Mouse (Mus musculus) spleen, postnatal 4 days (tissue): ENCODE results near the gene Pacrg.

Experiments used
- DNase-seq, 2 experiments: peaks; one replicate each; pipeline ENCODE4 v3.0.0; 2022; ENCODE audit warnings: low spot score in 2 of 2

Pacrg gene

GRCm38 (mm10) chr17:10378467-10379175 lies 461.5 kb downstream of the Pacrg start:
- DNase-seq = no peak

- DNase-seq = no peak
These were observed 462.5 kb downstream of the Pacrg start for GRCm38 (mm10) chr17:10377606-10378005.

- no peak for DNase-seq
These were observed 465.8 kb downstream of the Pacrg start for GRCm38 (mm10) chr17:10374316-10374715.

DNA sequence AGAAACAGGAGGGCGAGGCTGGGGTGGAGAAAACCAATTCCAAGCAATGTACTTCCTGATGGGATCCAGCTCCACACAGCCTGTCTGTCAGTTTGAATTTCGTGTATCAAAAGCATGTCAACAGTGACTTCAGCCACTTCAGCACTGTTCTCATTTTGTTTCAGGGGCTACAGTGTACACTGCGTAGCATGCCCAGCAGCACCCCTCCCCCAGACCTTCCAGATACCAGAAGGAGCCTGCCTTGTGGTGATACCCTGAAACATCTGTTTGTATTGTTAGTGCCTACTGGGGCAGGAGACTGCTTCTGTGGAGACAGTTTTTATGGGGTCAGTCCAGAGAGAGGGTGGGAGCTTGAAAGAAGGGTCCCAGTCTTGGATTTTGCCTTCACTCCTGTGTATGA lies 466.4 kb downstream of the Pacrg start:
- DNase-seq = no peak

- no peak for DNase-seq
These were observed 467.9 kb downstream of the Pacrg start for GRCm38 (mm10) chr17:10372001-10372785.

DNA sequence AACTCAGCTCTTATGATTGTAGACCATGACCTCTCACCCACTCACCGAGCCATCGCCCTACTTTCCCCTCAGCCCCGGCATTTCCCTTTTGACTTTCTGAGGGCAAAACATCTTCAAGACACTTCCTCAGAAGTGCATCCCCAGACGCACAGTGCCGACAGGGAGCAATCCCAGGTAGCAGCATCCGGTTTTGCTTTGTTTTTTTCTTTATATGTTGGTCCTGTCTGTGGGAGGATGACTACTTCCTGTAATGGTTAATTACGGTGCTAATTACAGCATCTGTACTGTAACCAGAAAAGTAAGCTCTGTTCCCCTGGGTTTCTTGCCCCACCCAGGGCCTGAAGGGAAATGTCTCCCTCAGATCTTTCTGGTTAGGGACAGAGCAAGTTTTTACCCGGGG lies 468.6 kb downstream of the Pacrg start:
- DNase-seq = no peak

GRCm38 (mm10) chr17:10370660-10371130 lies 469.4 kb downstream of the Pacrg start:
- DNase-seq = no peak

- no peak for DNase-seq
These were observed 470.0 kb downstream of the Pacrg start for GRCm38 (mm10) chr17:10369961-10370659.

- DNase-seq = no peak
These were observed 473.1 kb downstream of the Pacrg start for GRCm38 (mm10) chr17:10367044-10367443.

DNA sequence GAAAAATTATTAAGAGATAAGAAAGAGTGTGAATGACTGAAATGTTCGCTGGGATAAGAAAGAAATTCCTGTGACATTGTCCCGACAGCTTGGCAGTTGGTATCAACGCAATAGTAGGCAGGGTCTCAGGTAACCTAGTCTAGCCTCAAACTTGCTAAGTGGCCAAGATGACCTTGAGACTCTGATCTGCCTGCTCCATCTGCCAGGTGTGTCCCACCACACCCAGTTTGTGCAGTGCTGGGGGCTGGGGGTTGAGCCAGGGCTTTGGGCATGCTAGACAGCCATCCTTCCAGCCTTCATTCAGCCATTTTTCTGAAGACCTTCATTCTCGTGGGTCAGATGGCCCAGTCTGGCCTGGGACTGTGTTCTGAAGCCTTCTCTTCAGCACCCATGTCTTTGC lies 473.5 kb downstream of the Pacrg start:
- no peak for DNase-seq

DNA sequence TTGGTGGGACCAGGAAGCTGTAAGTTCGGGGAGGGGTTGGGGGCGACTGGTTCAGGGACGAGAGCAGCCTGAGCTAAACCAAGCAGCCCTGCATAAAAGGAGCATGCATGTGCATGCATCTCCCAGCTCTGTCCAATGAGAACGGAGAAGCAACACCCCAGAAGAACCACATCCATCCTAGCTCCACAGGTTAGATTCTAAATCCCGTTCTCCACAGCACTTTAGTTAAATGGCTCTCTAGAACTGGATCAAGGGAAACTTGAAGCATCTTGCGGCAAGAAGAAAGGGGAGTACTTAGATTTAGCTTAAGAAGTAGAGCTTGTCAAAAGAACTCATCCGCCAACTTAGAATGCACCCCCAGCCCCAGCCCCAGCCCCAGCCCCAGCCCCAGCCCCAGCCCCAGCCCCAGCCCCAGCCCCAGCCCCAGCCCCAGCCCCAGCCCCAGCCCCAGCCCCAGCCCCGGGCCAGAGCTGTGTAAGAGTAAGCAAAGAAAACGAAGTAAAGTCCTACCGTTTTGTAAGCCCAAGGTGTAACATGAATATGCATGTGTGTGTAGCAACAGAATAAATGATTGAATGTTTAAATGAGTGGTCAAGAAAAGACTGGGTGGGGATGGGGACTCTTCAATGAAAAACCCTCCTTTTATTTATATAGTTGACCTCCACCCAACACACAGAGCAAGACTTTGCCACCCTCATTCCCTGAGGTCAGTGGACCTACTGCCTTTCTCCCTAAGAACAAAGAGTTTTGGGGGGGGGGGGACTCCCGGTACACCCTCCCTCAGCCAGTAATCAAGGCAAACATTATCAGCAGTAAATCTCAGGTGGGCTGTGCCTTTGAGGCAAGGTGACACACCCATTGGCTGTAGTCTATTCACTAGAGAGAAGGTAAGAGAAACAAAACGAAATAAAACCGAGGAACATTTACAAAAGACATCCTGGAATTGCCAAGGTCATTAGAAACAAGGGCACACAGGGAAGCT lies 474.3 kb downstream of the Pacrg start:
- no peak for DNase-seq

- no peak for DNase-seq
These were observed 477.0 kb downstream of the Pacrg start for GRCm38 (mm10) chr17:10363151-10363550.

- DNase-seq = no peak
These were observed 478.2 kb downstream of the Pacrg start for GRCm38 (mm10) chr17:10361882-10362291.

DNA sequence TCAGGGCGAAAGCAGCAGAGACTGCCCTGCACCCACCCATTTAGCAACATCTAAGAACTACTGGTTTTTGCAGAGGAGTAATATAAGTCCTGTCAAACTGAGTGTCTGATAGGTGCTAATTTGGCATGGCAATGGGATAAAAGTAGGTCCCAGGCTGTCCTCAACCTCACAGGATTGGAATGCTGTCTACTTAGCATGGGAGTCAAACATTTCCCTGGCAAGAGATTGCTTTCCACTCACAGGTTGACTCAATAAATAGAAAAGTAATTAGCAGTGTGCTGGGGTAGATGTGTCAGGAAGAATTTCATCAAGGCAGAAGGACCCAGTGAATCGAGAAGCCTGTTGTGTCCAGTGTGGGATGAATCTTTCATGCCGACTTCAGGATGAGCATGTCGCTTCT lies 479.4 kb downstream of the Pacrg start:
- DNase-seq = no peak

- no peak for DNase-seq
These were observed 480.6 kb downstream of the Pacrg start for GRCm38 (mm10) chr17:10359466-10359865.

GRCm38 (mm10) chr17:10357348-10357747 lies 482.8 kb downstream of the Pacrg start:
- DNase-seq = no peak

DNA sequence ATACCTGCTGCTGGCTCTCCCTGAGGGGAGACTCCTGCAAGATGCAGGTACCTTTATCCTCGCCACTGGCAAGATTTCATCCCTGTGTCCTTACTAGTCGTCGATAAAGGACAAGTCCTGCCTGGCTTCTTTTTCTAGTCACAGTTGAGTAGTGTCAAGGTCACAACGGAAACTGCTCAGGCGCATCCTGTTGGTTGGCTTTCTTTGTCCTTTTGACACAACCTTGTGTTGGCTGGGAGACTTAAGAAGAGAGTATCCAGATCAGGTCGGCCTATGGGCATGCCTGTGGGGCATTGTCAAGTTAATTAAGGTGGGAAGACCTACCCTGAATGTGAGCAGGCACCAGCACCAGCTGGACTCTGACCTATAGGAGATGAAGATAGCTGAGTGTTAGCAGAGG lies 483.8 kb downstream of the Pacrg start:
- DNase-seq = no peak

GRCm38 (mm10) chr17:10355746-10356145 lies 484.4 kb downstream of the Pacrg start:
- DNase-seq = no peak
